Mouse (Mus musculus) midbrain, embryonic 15.5 days (tissue): ENCODE measurements around the gene Slc22a7. TPM values are rescaled to one million over a fixed set of nuclear protein-coding genes. Genes with fewer than 3 reads are reported as not detected.

ENCODE experiments used
- polyA plus RNA-seq: library from polyadenylated mRNA; unstranded; fragments of >200 nt; fragmentation: Nextera tagmentation; extraction: Ambion mirVana; gene quantifications from 2 replicates; pipeline ENCODE4 v1.2.1, GENCODE M21; 2015

Slc22a7 gene
- polyA plus RNA-seq, 1 experiment from 2014 or later = not detected

Other genes starting within 250 kb of the Slc22a7 start
- gene Polh, start 235.8 kb downstream of the Slc22a7 start, polyA plus RNA-seq = 7.4 and 8.2 TPM in 2 replicates
- gene Xpo5, start 235.7 kb downstream of the Slc22a7 start, polyA plus RNA-seq = 40.4 and 41.0 TPM in 2 replicates
- gene Polr1c, start 190.4 kb downstream of the Slc22a7 start, polyA plus RNA-seq = 71.6 and 78.4 TPM in 2 replicates
- gene Yipf3, start 190.4 kb downstream of the Slc22a7 start, polyA plus RNA-seq = 95.2 and 107 TPM in 2 replicates
- 14.7 and 16.6 TPM in 2 replicates for gene Lrrc73, start 184.9 kb downstream of the Slc22a7 start, polyA plus RNA-seq
- 29.4 and 31.4 TPM in 2 replicates for gene Tjap1, start 155.4 kb downstream of the Slc22a7 start, polyA plus RNA-seq
- 22.5 and 23.7 TPM in 2 replicates for gene Dlk2, start 141.0 kb downstream of the Slc22a7 start, polyA plus RNA-seq
- 10.7 TPM in 2 replicates for gene Abcc10, start 110.1 kb downstream of the Slc22a7 start, polyA plus RNA-seq
- gene Zfp318, start 54.7 kb downstream of the Slc22a7 start, polyA plus RNA-seq = 18.7 and 21.8 TPM in 2 replicates
- gene Crip3, start 9.5 kb downstream of the Slc22a7 start, polyA plus RNA-seq = 2.0 and 3.0 TPM in 2 replicates
- 8.7 and 9.0 TPM in 2 replicates for gene Ttbk1, start 49.2 kb upstream of the Slc22a7 start, polyA plus RNA-seq
- 14.5 and 17.3 TPM in 2 replicates for gene Dnph1, start 58.3 kb upstream of the Slc22a7 start, polyA plus RNA-seq
- 25.0 and 26.7 TPM in 2 replicates for gene Cul9, start 107.9 kb upstream of the Slc22a7 start, polyA plus RNA-seq
- 3.7 and 5.7 TPM in 2 replicates for gene Srf, start 117.7 kb upstream of the Slc22a7 start, polyA plus RNA-seq
- 33.6 and 34.8 TPM in 2 replicates for gene Ptk7, start 191.0 kb upstream of the Slc22a7 start, polyA plus RNA-seq
- gene Klc4, start 207.6 kb upstream of the Slc22a7 start, polyA plus RNA-seq = 42.5 and 44.5 TPM in 2 replicates
- gene Mrpl2, start 207.8 kb upstream of the Slc22a7 start, polyA plus RNA-seq = 60.6 and 74.5 TPM in 2 replicates
- 44.7 and 46.3 TPM in 2 replicates for gene Cul7, start 211.9 kb upstream of the Slc22a7 start, polyA plus RNA-seq
- 49.9 and 50.8 TPM in 2 replicates for gene Rrp36, start 235.9 kb upstream of the Slc22a7 start, polyA plus RNA-seq
- gene Mea1, start 240.3 kb upstream of the Slc22a7 start, polyA plus RNA-seq = 277 and 304 TPM in 2 replicates
- gene Klhdc3, start 242.5 kb upstream of the Slc22a7 start, polyA plus RNA-seq = 172 and 180 TPM in 2 replicates